Comparison of ENCODE assay signal across 13 mouse cellular contexts in the genomic region with DNA sequence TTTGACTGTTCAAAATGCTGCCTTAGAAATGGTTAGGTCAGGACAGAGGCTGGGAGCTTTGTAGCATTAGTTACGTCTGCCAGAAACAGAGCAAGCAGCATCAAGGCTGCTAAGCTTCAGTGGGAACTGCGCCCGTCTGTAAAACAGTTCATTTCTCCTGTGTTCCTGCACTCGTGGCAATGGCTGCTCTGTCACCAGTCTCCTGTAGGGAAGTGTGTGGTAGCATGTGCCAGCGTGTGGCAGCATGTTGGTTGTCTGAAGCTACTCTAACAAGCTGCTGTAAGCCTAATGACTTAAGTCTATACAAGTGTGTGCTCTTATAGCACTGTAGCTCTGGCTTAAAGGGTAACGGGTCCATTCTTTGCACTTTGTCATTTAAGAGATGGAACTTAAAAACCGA.
"Had no signal": no experiment of that assay in that cellular context is flagged by ENCODE, and none has a peak within 500 bp of the region (broad histone marks: within the 10 kb centered on the region; RNA-seq: fewer than 3 reads in every experiment).

No protein-coding gene starts in this region.

- H3K4me3 ChIP-seq: lung, embryonic 15.5 days; megakaryocyte, embryonic 14.5 days; midbrain, embryonic 13.5 days; midbrain, embryonic 15.5 days; neural tube, embryonic 12.5 days; stomach, embryonic 15.5 days had no signal

- H3K4me1 ChIP-seq: lung, embryonic 15.5 days; megakaryocyte, embryonic 14.5 days; midbrain, embryonic 13.5 days; midbrain, embryonic 15.5 days; neural tube, embryonic 12.5 days; stomach, embryonic 15.5 days had no signal

- DNase-seq: lung, adult 18-20 months; lung, postnatal 14 days; lung, postnatal 36 days; right cerebral cortex, postnatal 14 days; thymus, adult 2 months; thymus, postnatal 25 days; thymus, postnatal 4 days had no signal
